Mouse (Mus musculus) liver, adult 2 months (tissue): ENCODE measurements around the gene Tespa1. TPM values are rescaled to one million over a fixed set of nuclear protein-coding genes. Genes with fewer than 3 reads are reported as not detected.

Source experiments
- polyA plus RNA-seq: library from polyadenylated mRNA; depleted of rRNA; stranded (reverse); fragments of >200 nt; gene quantifications from 2 replicates; pipeline ENCODE4 v1.2.3, GENCODE M21; 2012; rRNA removed
- total RNA-seq: library from RNA; depleted of rRNA; stranded (reverse); fragments of >200 nt; gene quantifications from 2 replicates; pipeline ENCODE4 v1.2.3, GENCODE M21; 2014; rRNA removed

Gene Tespa1
- total and polyA plus RNA-seq, 2 experiments = 0.11 to 0.74 TPM

Other genes with a start within 250 kb of the Tespa1 start
- not detected in 2 replicates for gene Olfr823, start 207.5 kb upstream of the Tespa1 start, total RNA-seq
- gene Olfr823, start 207.5 kb upstream of the Tespa1 start, polyA plus RNA-seq = not detected in 2 replicates
- gene Olfr824, start 192.9 kb upstream of the Tespa1 start, total RNA-seq = not detected in 2 replicates
- gene Olfr824, start 192.9 kb upstream of the Tespa1 start, polyA plus RNA-seq = not detected in 2 replicates
- not detected in 2 replicates for gene Olfr825, start 156.1 kb upstream of the Tespa1 start, total RNA-seq
- gene Olfr825, start 156.1 kb upstream of the Tespa1 start, polyA plus RNA-seq = not detected in 2 replicates
- not detected in 2 replicates for gene Olfr826, start 138.7 kb upstream of the Tespa1 start, total RNA-seq
- not detected in 2 replicates for gene Olfr826, start 138.7 kb upstream of the Tespa1 start, polyA plus RNA-seq
- not detected in 2 replicates for gene Olfr827, start 108.5 kb upstream of the Tespa1 start, total RNA-seq
- not detected in 2 replicates for gene Olfr827, start 108.5 kb upstream of the Tespa1 start, polyA plus RNA-seq
- gene Neurod4, start 42.6 kb upstream of the Tespa1 start, total RNA-seq = not detected in 2 replicates
- gene Neurod4, start 42.6 kb upstream of the Tespa1 start, polyA plus RNA-seq = not detected in 2 replicates
- gene Vmn2r84, start 71.5 kb downstream of the Tespa1 start, total RNA-seq = not detected in 2 replicates
- gene Vmn2r84, start 71.5 kb downstream of the Tespa1 start, polyA plus RNA-seq = not detected in 2 replicates
- gene Vmn2r85, start 106.8 kb downstream of the Tespa1 start, total RNA-seq = not detected in 2 replicates
- not detected in 2 replicates for gene Vmn2r85, start 106.8 kb downstream of the Tespa1 start, polyA plus RNA-seq
- not detected in 2 replicates for gene Vmn2r86, start 133.2 kb downstream of the Tespa1 start, total RNA-seq
- not detected in 2 replicates for gene Vmn2r86, start 133.2 kb downstream of the Tespa1 start, polyA plus RNA-seq
- gene Vmn2r87, start 174.5 kb downstream of the Tespa1 start, total RNA-seq = not detected in 2 replicates
- gene Vmn2r87, start 174.5 kb downstream of the Tespa1 start, polyA plus RNA-seq = not detected in 2 replicates